Mouse (Mus musculus) heart, postnatal 0 days (tissue): Measurements from ENCODE around the gene Rapgef1. TPM values are rescaled to one million over a fixed set of nuclear protein-coding genes. Genes with fewer than 3 reads are reported as not detected.

ENCODE experiments used
- ATAC-seq: fragments of 200-750 bp; cut with Nextera tagmentation; 2 replicates; pipeline ENCODE4 v1.8.0; 2017; ENCODE audit warnings: low read depth, moderate number of reproducible peaks, moderate library complexity; ENCODE audit not compliant: insufficient read depth
- DNase-seq: peaks from one replicate; pipeline ENCODE4 v3.0.0-alpha.2; 2016; ENCODE audit warnings: low spot score
- H3K27ac ChIP-seq: fragments of 300-500 bp; sonication (generic); 2 replicates; pipeline ENCODE4 v1.5.1; 2014; ENCODE audit warnings: low read depth, mild to moderate bottlenecking
- H3K27me3 ChIP-seq: fragments of 300-500 bp; sonication (generic); 2 replicates; pipeline ENCODE4 v1.6.1; 2014; ENCODE audit warnings: low read length, mixed read lengths; ENCODE audit not compliant: control insufficient read depth, insufficient read depth
- H3K36me3 ChIP-seq: fragments of 300-500 bp; sonication (generic); replicated peaks from 2 replicates; pipeline ENCODE4 v1.6.1; 2014; ENCODE audit warnings: low read length, mixed read lengths; ENCODE audit not compliant: control insufficient read depth, insufficient read depth
- H3K4me1 ChIP-seq: fragments of 300-500 bp; sonication (generic); 2 replicates; pipeline ENCODE4 v1.6.1; 2014; ENCODE audit warnings: antibody characterized with exemption; ENCODE audit not compliant: control insufficient read depth, insufficient read depth
- H3K4me2 ChIP-seq: fragments of 300-500 bp; sonication (generic); 2 replicates; pipeline ENCODE4 v1.6.1; 2014; ENCODE audit warnings: low read depth, mild to moderate bottlenecking, low read length, moderate library complexity
- H3K4me3 ChIP-seq: fragments of 300-500 bp; sonication (generic); 2 replicates; pipeline ENCODE4 v1.5.1; 2014; ENCODE audit warnings: low read depth, low read length
- H3K9ac ChIP-seq: fragments of 300-500 bp; sonication (generic); replicated peaks from 2 replicates; pipeline ENCODE4 v1.6.1; 2014; ENCODE audit warnings: low read depth, low read length, mixed read lengths
- H3K9me3 ChIP-seq: fragments of 300-500 bp; sonication (generic); replicated peaks from 2 replicates; pipeline ENCODE4 v1.6.1; 2016; ENCODE audit warnings: low read length; ENCODE audit not compliant: control insufficient read depth
- CTCF ChIP-seq: IDR thresholded peaks from 2 replicates; pipeline ENCODE4 v1.5.1; 2016; ENCODE audit warnings: antibody characterized with exemption, control low read depth, low read depth
- EP300 ChIP-seq: IDR thresholded peaks from 2 replicates; pipeline ENCODE4 v1.6.1; 2016; ENCODE audit warnings: antibody characterized with exemption, low read depth
- WGBS: fragments of 180-500 bp; shearing (Covaris S2); extraction: QIAGEN DNeasy Blood & Tissue Kit; methylation state at CpG from one replicate; pipeline ENCODE4 v1.1.7; 2014; 5-methylcytosine and 5-hydroxymethylcytosine counted together
- polyA plus RNA-seq: library from polyadenylated mRNA; unstranded; fragments of >200 nt; fragmentation: Nextera tagmentation; extraction: Ambion mirVana; gene quantifications from 2 replicates; pipeline ENCODE4 v1.2.1, GENCODE M21; 2015
- total RNA-seq: library from RNA; depleted of rRNA; stranded (reverse); fragments of >200 nt; gene quantifications from 2 replicates; pipeline ENCODE4 v1.2.3, GENCODE M21; 2014; ENCODE audit warnings: low replicate concordance

Rapgef1 gene
- total and polyA plus RNA-seq, 2 experiments from 2014 or later = 9.0 to 47.6 TPM

DNA sequence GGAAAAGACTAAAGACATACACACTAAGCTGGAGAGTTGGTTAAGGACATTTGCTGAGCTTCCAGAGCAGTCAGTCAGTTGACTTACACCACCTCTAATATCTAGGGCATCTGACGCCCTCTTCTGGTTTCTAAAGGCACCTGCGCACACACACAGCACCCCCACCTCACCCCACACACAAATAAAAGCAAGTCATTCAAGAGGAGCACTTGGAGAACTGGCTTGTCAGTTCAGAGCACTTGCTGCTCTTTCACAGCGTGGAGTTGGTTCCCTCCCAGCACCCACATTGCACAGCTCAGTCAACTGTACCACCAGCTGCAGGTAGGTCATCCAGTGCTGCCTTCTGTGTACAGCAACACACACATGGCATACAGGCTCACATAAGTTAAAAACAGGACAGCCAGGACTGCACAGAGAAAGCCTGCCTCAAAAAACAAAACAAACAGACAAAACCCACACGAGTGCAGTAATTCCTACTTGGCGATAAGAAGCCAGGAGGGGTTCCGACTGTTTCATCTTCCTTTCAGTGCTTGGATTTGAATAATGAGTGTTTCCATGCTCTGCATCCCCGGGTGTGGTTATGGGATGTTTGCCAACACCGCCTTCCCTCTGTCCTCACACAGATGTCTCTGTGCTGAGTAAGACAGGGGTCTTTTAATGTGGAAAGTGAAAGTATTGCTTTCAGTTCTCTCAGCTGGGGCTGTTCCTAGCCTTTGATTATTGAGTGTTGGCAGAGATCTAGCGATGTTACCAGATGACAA is 50.9 kb downstream of the Rapgef1 start:
- Histone ChIP-seq H3K9ac (no peak overlapping the region), H3K4me1 (peaks cover 54% of the 10 kb centered on the region), H3K9me3 (no peaks in the 10 kb centered on the region), H3K27me3 (no peaks in the 10 kb centered on the region), H3K27ac (peak overlapping the region; percentile 49; the same call in 1 of the 2 replicates), H3K4me3 (no peak overlapping the region), H3K36me3 (no peaks in the 10 kb centered on the region; the same call in 1 of the 2 replicates), H3K4me2 (peak overlapping the region; percentile 5; the same call in 1 of the 2 replicates)
- peak; percentile 52 for ATAC-seq
- peak; percentile 57 for DNase-seq
- 29% methylated on average over 9 of the region's 9 CpGs for WGBS
- TF ChIP-seq EP300 (no peak), CTCF (peak; percentile 51)

DNA sequence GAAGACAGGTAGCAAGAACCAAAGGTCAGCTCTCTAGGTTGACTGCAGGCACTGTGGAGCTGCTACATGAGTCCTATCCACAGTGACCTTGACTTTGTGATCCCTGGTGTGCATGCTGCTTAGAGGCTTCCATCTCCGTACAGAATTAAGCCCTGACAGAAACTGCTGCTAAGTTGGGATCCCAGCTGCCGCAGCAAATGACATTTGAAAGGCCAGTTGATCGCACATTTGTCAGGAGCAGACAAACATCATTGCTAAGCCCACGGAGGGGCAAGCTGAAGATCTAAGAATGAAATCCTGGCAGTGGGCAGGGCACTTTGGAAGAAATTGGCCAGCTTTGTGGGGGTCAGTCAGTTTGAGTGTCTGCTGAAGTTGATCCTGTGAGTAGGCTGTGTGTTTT is 51.9 kb downstream of the Rapgef1 start:
- Histone ChIP-seq H3K9me3 (no peaks in the 10 kb centered on the region), H3K36me3 (no peaks in the 10 kb centered on the region; the same call in 1 of the 2 replicates), H3K4me2 (no peak overlapping the region), H3K4me3 (no peak overlapping the region), H3K4me1 (peaks cover 53% of the 10 kb centered on the region), H3K27me3 (no peaks in the 10 kb centered on the region), H3K27ac (0 out of 2 replicates have a peak overlapping the region, but pooled peaks have one; percentile 12), H3K9ac (no peak overlapping the region)
- DNase-seq (no peak), ATAC-seq (no peak)
- WGBS = 51% methylated on average over 4 of the region's 4 CpGs
- TF ChIP-seq EP300 (no peak), CTCF (no peak)

DNA sequence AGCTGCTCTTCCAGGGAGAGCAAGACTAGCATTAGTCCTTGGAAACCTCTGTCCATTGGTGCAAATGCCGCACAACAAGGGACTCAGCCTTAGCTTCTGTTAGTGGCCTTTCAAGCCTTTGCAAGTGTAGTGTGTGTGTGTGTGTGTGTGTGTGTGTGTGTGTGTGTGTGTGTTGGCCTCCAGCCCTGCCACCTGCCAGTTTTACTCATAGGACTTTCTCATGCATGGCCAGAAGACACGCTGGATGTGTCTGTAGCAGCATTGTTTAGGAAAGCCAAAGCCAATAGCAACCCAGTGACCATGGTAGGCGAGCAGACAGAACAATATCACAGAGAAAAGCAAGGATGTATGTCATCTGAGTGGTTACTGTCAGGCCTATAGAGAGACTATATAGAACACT is 52.3 kb downstream of the Rapgef1 start:
- H3K4me2 ChIP-seq = no peak overlapping the region
- DNase-seq = no peak
- WGBS = 88% methylated on average over 3 of the region's 3 CpGs
- no peak for TF ChIP-seq CTCF
- no peak for TF ChIP-seq EP300
- no peaks in the 10 kb centered on the region for H3K27me3 ChIP-seq
- no peak for ATAC-seq
- H3K9me3 ChIP-seq = no peaks in the 10 kb centered on the region
- no peaks in the 10 kb centered on the region; the same call in 1 of the 2 replicates for H3K36me3 ChIP-seq
- no peak overlapping the region for H3K4me3 ChIP-seq
- 0 out of 2 replicates have a peak overlapping the region, but pooled peaks have one; percentile 12 for H3K27ac ChIP-seq
- H3K9ac ChIP-seq = no peak overlapping the region
- H3K4me1 ChIP-seq = peaks cover 48% of the 10 kb centered on the region

GRCm38 (mm10) chr2:29672746-29673536 is 53.4 kb downstream of the Rapgef1 start:
- DNase-seq (no peak), ATAC-seq (no peak)
- Histone ChIP-seq H3K36me3 (no peaks in the 10 kb centered on the region; the same call in 1 of the 2 replicates), H3K27ac (peak overlapping the region; percentile 16; the same call in 1 of the 2 replicates), H3K4me2 (no peak overlapping the region), H3K9ac (no peak overlapping the region), H3K4me1 (peaks cover 41% of the 10 kb centered on the region), H3K9me3 (no peaks in the 10 kb centered on the region), H3K4me3 (no peak overlapping the region), H3K27me3 (no peaks in the 10 kb centered on the region)
- TF ChIP-seq EP300 (no peak), CTCF (no peak)
- WGBS = 67% methylated on average over 7 of the region's 7 CpGs

DNA sequence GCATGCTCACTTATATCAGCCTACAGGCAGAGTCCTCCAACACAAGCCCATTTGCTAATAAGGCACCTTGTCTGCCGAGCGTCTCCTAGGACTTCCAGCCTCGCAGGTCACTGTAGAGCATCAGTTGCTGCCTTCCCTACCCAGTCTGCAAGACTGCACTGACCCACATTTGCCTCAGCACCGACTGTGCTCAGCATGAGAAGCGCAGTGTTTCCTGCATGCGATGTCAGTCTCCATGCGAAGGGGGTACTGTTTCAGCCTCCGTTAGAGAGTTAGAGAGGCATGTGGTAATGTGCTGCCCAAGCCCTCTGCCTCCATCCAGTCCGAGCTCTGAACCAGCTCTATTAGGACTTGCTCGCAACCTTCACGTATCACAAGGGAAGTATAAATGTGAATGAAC is 54.6 kb downstream of the Rapgef1 start:
- DNase-seq (no peak), ATAC-seq (no peak)
- Histone ChIP-seq H3K36me3 (peaks cover 2% of the 10 kb centered on the region; the same call in 1 of the 2 replicates), H3K4me1 (peaks cover 41% of the 10 kb centered on the region), H3K9me3 (no peaks in the 10 kb centered on the region), H3K27ac (no peak overlapping the region), H3K27me3 (no peaks in the 10 kb centered on the region), H3K4me2 (no peak overlapping the region), H3K4me3 (no peak overlapping the region), H3K9ac (no peak overlapping the region)
- WGBS = 84% methylated on average over 11 of the region's 11 CpGs
- no peak for TF ChIP-seq CTCF
- no peak for TF ChIP-seq EP300
